Mouse (Mus musculus): Measurements from ENCODE around the gene Gm3183.

The Gm3183 gene

GRCm38 (mm10) chr5:94865136-94865535 lies at the start of gene Gm3183:
TSS of gene Gm3183 (plus strand) at chr5:94865436.
- WGBS, result no CpG with 5 or more reads among the region's 1 CpGs

Measured in cerebral cortex, adult 2 months (tissue).